Mouse (Mus musculus) bone marrow macrophage, adult 2 months (primary cell): ENCODE results near the gene Gm7247.

Experiments
- CTCF ChIP-seq: IDR thresholded peaks from 2 replicates; pipeline ENCODE4 v1.5.1; 2012; ENCODE audit warnings: low read depth, mild to moderate bottlenecking, low read length, moderate library complexity
- POLR2A ChIP-seq: IDR thresholded peaks from 2 replicates; pipeline ENCODE4 v1.6.1; 2012; ENCODE audit warnings: mild to moderate bottlenecking, low read depth, low read length, borderline replicate concordance

DNA sequence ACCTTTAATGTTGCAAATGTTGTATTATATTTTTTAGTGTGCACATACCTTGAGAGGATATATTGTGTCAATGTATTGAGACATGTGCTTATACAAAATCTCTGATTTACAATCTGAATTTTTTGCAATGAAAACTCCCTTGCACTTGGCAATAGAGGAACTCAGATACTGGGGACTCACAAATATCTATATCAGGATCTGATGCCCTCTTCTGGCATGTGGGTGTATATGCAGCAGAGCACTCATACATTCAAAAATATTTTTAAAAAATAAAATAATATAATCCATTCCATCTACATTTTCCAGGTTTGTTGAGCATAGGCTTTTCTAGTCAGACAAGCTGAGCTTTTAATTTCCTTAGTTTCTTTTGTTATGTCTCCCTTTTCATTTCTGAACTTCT is 15.5 kb upstream of the Gm7247 start:
- TF ChIP-seq CTCF (no peak), POLR2A (no peak)
